Mouse (Mus musculus) liver, embryonic 11.5 days (tissue): ENCODE measurements around the gene Kcnj5. TPM values are rescaled to one million over a fixed set of nuclear protein-coding genes. Genes with fewer than 3 reads are reported as not detected.

Source experiments
- ATAC-seq: fragments of 200-750 bp; cut with Nextera tagmentation; replicated peaks from 2 replicates; pipeline ENCODE4 v1.8.0; 2017; ENCODE audit warnings: moderate number of reproducible peaks, mild to moderate bottlenecking, moderate TSS enrichment, moderate library complexity; ENCODE audit not compliant: low FRiP score
- DNase-seq: peaks from one replicate; pipeline ENCODE4 v3.0.0-alpha.2; 2017; ENCODE audit warnings: low spot score
- H3K27ac ChIP-seq: fragments of 300-500 bp; sonication (generic); 2 replicates; pipeline ENCODE4 v1.5.1; 2014; ENCODE audit warnings: mild to moderate bottlenecking, low read depth, low read length, control low read depth
- H3K27me3 ChIP-seq: fragments of 300-500 bp; sonication (generic); replicated peaks from 2 replicates; pipeline ENCODE4 v1.6.1; 2014; ENCODE audit warnings: low read length, mixed read lengths; ENCODE audit not compliant: control insufficient read depth, insufficient read depth
- H3K36me3 ChIP-seq: fragments of 300-500 bp; sonication (generic); 2 replicates; pipeline ENCODE4 v1.6.1; 2014; ENCODE audit warnings: mild to moderate bottlenecking, low read length, moderate library complexity, mixed read lengths; ENCODE audit not compliant: control insufficient read depth, insufficient read depth
- H3K4me1 ChIP-seq: fragments of 300-500 bp; sonication (generic); replicated peaks from 2 replicates; pipeline ENCODE4 v1.6.1; 2014; ENCODE audit warnings: low read length, mixed read lengths; ENCODE audit not compliant: control insufficient read depth, insufficient read depth
- H3K4me2 ChIP-seq: fragments of 300-500 bp; sonication (generic); 2 replicates; pipeline ENCODE4 v1.6.1; 2014; ENCODE audit warnings: mild to moderate bottlenecking, control low read depth, moderate library complexity
- H3K4me3 ChIP-seq: fragments of 300-500 bp; sonication (generic); 2 replicates; pipeline ENCODE4 v1.5.1; 2014; ENCODE audit warnings: low read depth, low read length, control low read depth
- H3K9ac ChIP-seq: fragments of 300-500 bp; sonication (generic); 2 replicates; pipeline ENCODE4 v1.6.1; 2014; ENCODE audit warnings: low read depth, low read length, control low read depth
- H3K9me3 ChIP-seq: fragments of 300-500 bp; sonication (generic); 2 replicates; pipeline ENCODE4 v1.6.1; 2016; ENCODE audit warnings: low read length, inconsistent platforms, mixed read lengths; ENCODE audit not compliant: control insufficient read depth
- WGBS: fragments of 180-500 bp; shearing (Covaris S2); extraction: QIAGEN DNeasy Blood & Tissue Kit; methylation state at CpG from one replicate; pipeline ENCODE4 v1.1.7; 2014; 5-methylcytosine and 5-hydroxymethylcytosine counted together
- polyA plus RNA-seq: library from polyadenylated mRNA; unstranded; fragments of >200 nt; fragmentation: Nextera tagmentation; extraction: Ambion mirVana; gene quantifications from 2 replicates; pipeline ENCODE4 v1.2.1, GENCODE M21; 2014

Kcnj5 gene
- polyA plus RNA-seq, 1 experiment from 2014 or later: 3.7 TPM

GRCm38 (mm10) chr9:32372202-32372601 lies 28.1 kb upstream of the Kcnj5 start, which contains the start of gene Kcnj1:
Gene Kcnj1, plus strand, starts transcription at chr9:32372493.
- no peak for DNase-seq
- Histone ChIP-seq H3K4me1 (no peaks in the 10 kb centered on the region), H3K9ac (no peak within 1 kb of the TSS), H3K9me3 (no peaks in the 10 kb centered on the region), H3K27me3 (no peaks in the 10 kb centered on the region), H3K4me3 (no peak within 1 kb of the TSS), H3K27ac (no peak within 1 kb of the TSS), H3K4me2 (no peak within 1 kb of the TSS), H3K36me3 (no peaks in the 10 kb centered on the region)
- ATAC-seq: no peak
- 83% methylated on average over 6 of the region's 6 CpGs for whole genome bisulfite sequencing

- Histone ChIP-seq H3K9ac (no peak overlapping the region), H3K4me2 (no peak overlapping the region), H3K4me3 (no peak overlapping the region), H3K27ac (no peak overlapping the region), H3K4me1 (no peaks in the 10 kb centered on the region), H3K36me3 (no peaks in the 10 kb centered on the region), H3K27me3 (no peaks in the 10 kb centered on the region), H3K9me3 (no peaks in the 10 kb centered on the region)
- DNase-seq: no peak
- 58% methylated on average over 6 of the region's 6 CpGs for WGBS
- ATAC-seq: no peak
Observed at GRCm38 (mm10) chr9:32369388-32369787, 25.2 kb upstream of the Kcnj5 start.

- DNase-seq: no peak
Observed at GRCm38 (mm10) chr9:32368812-32369211, 24.7 kb upstream of the Kcnj5 start.

GRCm38 (mm10) chr9:32360770-32361169 lies 16.6 kb upstream of the Kcnj5 start:
- WGBS: 73% methylated on average over 1 of the region's 1 CpGs
- ATAC-seq: no peak
- DNase-seq: no peak
- Histone ChIP-seq H3K9ac (no peak overlapping the region), H3K27me3 (no peaks in the 10 kb centered on the region), H3K4me2 (no peak overlapping the region), H3K4me3 (no peak overlapping the region), H3K36me3 (no peaks in the 10 kb centered on the region), H3K27ac (no peak overlapping the region), H3K4me1 (no peaks in the 10 kb centered on the region), H3K9me3 (no peaks in the 10 kb centered on the region)

More at GRCm38 (mm10) chr9:32368812-32369211, 24.7 kb upstream of the Kcnj5 start:
- no peaks in the 10 kb centered on the region for H3K27me3 ChIP-seq
- H3K4me3 ChIP-seq: no peak overlapping the region
- no peak overlapping the region for H3K4me2 ChIP-seq
- H3K9ac ChIP-seq: no peak overlapping the region
- no peaks in the 10 kb centered on the region for H3K36me3 ChIP-seq
- H3K4me1 ChIP-seq: no peaks in the 10 kb centered on the region
- ATAC-seq: no peak
- WGBS: 36% methylated on average over 2 of the region's 2 CpGs
- H3K9me3 ChIP-seq: no peaks in the 10 kb centered on the region
- H3K27ac ChIP-seq: no peak overlapping the region

GRCm38 (mm10) chr9:32350332-32350731 lies 6.2 kb upstream of the Kcnj5 start:
- no peak overlapping the region for H3K27ac ChIP-seq
- no peak overlapping the region for H3K9ac ChIP-seq
- DNase-seq: peak; percentile 54
- H3K27me3 ChIP-seq: peaks cover 11% of the 10 kb centered on the region
- H3K4me1 ChIP-seq: no peaks in the 10 kb centered on the region
- H3K4me3 ChIP-seq: no peak overlapping the region
- WGBS: 1% methylated on average over 6 of the region's 6 CpGs
- no peaks in the 10 kb centered on the region for H3K36me3 ChIP-seq
- H3K9me3 ChIP-seq: no peaks in the 10 kb centered on the region
- ATAC-seq: no peak
- H3K4me2 ChIP-seq: no peak overlapping the region

GRCm38 (mm10) chr9:32349344-32349743 lies 5.2 kb upstream of the Kcnj5 start:
- Histone ChIP-seq H3K4me1 (0 out of 2 replicates have a peak, but pooled peaks cover 2% of the 10 kb centered on the region), H3K27ac (no peak overlapping the region), H3K27me3 (peaks cover 20% of the 10 kb centered on the region), H3K4me3 (no peak overlapping the region), H3K9me3 (no peaks in the 10 kb centered on the region), H3K36me3 (no peaks in the 10 kb centered on the region), H3K4me2 (no peak overlapping the region), H3K9ac (no peak overlapping the region)
- 72% methylated on average over 10 of the region's 10 CpGs for WGBS
- no peak for ATAC-seq
- DNase-seq: no peak

GRCm38 (mm10) chr9:32348096-32348495 lies 3.9 kb upstream of the Kcnj5 start:
- Histone ChIP-seq H3K9me3 (no peaks in the 10 kb centered on the region), H3K4me3 (no peak overlapping the region), H3K36me3 (no peaks in the 10 kb centered on the region), H3K9ac (no peak overlapping the region), H3K27ac (no peak overlapping the region), H3K4me1 (peaks cover 7% of the 10 kb centered on the region), H3K27me3 (peaks cover 31% of the 10 kb centered on the region), H3K4me2 (no peak overlapping the region)
- DNase-seq (no peak), ATAC-seq (no peak)
- 67% methylated on average over 8 of the region's 8 CpGs for WGBS

GRCm38 (mm10) chr9:32344489-32344888 lies 339 bp upstream of the Kcnj5 start:
- peak overlapping the region; percentile 62 for H3K4me2 ChIP-seq
- no peak overlapping the region for H3K27ac ChIP-seq
- 0 out of 2 replicates have a peak, but pooled peaks have one; percentile 10 for ATAC-seq
- H3K27me3 ChIP-seq: peaks cover 45% of the 10 kb centered on the region
- H3K9me3 ChIP-seq: no peaks in the 10 kb centered on the region
- H3K36me3 ChIP-seq: no peaks in the 10 kb centered on the region
- WGBS: 6% methylated on average over 21 of the region's 21 CpGs
- DNase-seq: no peak
- peaks cover 15% of the 10 kb centered on the region for H3K4me1 ChIP-seq
- H3K9ac ChIP-seq: 0 out of 2 replicates have a peak overlapping the region, but pooled peaks have one; percentile 10
- peak overlapping the region; percentile 39 for H3K4me3 ChIP-seq

GRCm38 (mm10) chr9:32342929-32343328 lies 1.2 kb downstream of the Kcnj5 start:
- Histone ChIP-seq H3K27me3 (peaks cover 45% of the 10 kb centered on the region), H3K9me3 (no peaks in the 10 kb centered on the region), H3K27ac (no peak overlapping the region), H3K36me3 (no peaks in the 10 kb centered on the region), H3K4me2 (peak overlapping the region; percentile 62; the same call in 1 of the 2 replicates), H3K4me3 (peak overlapping the region; percentile 39), H3K4me1 (peaks cover 15% of the 10 kb centered on the region), H3K9ac (peak overlapping the region; percentile 6; the same call in 1 of the 2 replicates)
- ATAC-seq (no peak), DNase-seq (no peak)
- 22% methylated on average over 8 of the region's 8 CpGs for WGBS
